Mouse (Mus musculus): Measurements from ENCODE around the gene Ly6g6e. TPM values are rescaled to one million over a fixed set of nuclear protein-coding genes. Genes with fewer than 3 reads are reported as not detected.

Gene Ly6g6e
- polyA plus RNA-seq, 1 experiment, result 1.3 TPM

DNA sequence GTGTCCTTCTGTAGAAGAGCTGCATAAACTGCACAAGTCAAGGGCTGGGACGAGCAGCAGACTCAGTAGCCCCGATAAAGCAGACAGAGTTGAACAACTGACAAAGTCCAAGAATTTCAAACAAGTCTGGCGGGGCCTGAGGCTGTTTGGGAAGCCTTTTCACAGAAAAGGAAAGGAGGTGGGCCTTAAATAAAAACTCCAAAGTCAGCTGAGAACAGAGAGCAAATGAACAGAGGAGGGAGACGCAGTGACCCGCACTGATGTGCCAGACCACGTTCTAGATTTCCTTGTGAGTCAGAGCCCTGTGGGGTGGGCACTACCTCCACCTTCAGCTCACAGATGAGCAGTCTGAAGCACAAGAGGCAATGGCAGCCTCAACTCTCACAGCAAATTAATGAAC lies 41.8 kb upstream of the Ly6g6e start:
- Histone ChIP-seq H3K4me1 (ENCODE audit: control insufficient read depth, insufficient read depth, low read length) (peaks cover 5% of the 10 kb centered on the region), H3K27ac (ENCODE audit: control insufficient read depth, insufficient read depth, low read depth, low read length, poor library complexity) (no peak overlapping the region), H3K4me3 (replicated peaks; ENCODE audit: control insufficient read depth, low read depth, low read length) (no peak overlapping the region)
- TF ChIP-seq CTCF (IDR thresholded peaks at IDR 0.05; ENCODE audit: control insufficient read depth, insufficient read depth, low read length) (no peak), POLR2A (IDR thresholded peaks at IDR 0.05; ENCODE audit: borderline replicate concordance, control insufficient read depth, low read depth, low read length) (no peak)
- WGBS, result 60% methylated on average over 6 of the region's 6 CpGs

DNA sequence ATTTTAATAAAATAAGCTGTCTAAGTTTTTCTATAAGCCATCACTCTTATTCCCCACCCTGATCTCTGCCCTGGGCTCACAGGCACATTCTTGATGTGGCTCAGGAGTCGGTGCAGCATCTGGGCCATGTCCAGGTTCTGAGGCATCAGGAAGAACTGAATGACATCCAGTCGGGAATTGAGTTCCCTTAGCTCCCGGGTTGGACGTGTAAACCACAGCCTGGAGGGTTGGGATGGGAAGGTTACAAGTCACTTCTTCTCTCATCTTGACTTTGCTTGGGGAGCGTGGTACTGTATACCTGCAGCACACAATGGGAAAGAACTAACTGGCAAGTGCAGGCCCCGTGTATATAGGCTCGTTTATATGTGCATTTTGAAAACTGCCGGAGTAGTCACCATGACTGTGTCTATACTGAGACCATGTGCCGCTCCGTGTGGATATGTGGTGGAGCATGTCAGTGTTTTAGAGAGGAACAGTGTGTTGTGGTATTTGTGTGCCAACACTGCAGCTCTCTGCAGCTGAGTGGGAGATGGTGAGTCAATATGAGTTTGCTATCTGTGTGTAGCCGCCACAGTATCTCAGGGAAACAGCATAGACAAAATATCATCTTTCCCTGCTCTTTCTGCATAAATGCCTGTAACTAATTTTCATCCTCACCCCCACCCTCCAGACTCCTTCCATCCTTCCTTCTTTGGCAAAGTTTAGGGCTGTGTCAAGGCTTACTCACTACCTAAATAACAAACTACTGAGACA lies 37.4 kb upstream of the Ly6g6e start:
- WGBS, result 85% methylated on average over 11 of the region's 11 CpGs
- Histone ChIP-seq H3K4me1 (ENCODE audit: control insufficient read depth, insufficient read depth, low read length) (no peaks in the 10 kb centered on the region), H3K4me3 (replicated peaks; ENCODE audit: control insufficient read depth, low read depth, low read length) (no peak overlapping the region), H3K27ac (ENCODE audit: control insufficient read depth, insufficient read depth, low read depth, low read length, poor library complexity) (no peak overlapping the region; the same call in 1 of the 2 replicates)
- TF ChIP-seq POLR2A (IDR thresholded peaks at IDR 0.05; ENCODE audit: borderline replicate concordance, control insufficient read depth, low read depth, low read length), result no peak

DNA sequence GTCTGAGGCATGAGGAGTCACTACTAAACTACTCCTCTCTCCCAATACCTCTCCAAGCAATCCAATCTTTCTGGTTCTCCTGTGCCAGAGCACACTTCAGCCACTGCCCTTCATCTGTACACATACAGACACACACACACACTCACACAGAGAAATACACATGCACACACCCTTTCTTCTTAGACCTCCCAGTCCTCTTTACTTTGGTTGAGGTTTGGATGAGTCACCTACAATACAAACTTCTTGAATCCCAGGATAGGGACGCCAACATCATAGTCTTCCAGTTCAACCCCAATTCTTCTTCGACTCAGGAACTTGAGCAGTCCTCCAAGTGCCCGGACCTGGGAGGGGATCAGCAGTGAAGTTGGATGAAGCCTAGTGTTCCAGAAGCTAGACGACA lies 32.9 kb upstream of the Ly6g6e start:
- peaks cover 3% of the 10 kb centered on the region; the same call in 1 of the 2 replicates for H3K4me1 ChIP-seq (ENCODE audit: control insufficient read depth, insufficient read depth, low read length)
- TF ChIP-seq POLR2A (IDR thresholded peaks at IDR 0.05; ENCODE audit: borderline replicate concordance, control insufficient read depth, low read depth, low read length) (no peak), CTCF (IDR thresholded peaks at IDR 0.05; ENCODE audit: control insufficient read depth, insufficient read depth, low read length) (no peak)
- 86% methylated on average over 4 of the region's 4 CpGs for WGBS

DNA sequence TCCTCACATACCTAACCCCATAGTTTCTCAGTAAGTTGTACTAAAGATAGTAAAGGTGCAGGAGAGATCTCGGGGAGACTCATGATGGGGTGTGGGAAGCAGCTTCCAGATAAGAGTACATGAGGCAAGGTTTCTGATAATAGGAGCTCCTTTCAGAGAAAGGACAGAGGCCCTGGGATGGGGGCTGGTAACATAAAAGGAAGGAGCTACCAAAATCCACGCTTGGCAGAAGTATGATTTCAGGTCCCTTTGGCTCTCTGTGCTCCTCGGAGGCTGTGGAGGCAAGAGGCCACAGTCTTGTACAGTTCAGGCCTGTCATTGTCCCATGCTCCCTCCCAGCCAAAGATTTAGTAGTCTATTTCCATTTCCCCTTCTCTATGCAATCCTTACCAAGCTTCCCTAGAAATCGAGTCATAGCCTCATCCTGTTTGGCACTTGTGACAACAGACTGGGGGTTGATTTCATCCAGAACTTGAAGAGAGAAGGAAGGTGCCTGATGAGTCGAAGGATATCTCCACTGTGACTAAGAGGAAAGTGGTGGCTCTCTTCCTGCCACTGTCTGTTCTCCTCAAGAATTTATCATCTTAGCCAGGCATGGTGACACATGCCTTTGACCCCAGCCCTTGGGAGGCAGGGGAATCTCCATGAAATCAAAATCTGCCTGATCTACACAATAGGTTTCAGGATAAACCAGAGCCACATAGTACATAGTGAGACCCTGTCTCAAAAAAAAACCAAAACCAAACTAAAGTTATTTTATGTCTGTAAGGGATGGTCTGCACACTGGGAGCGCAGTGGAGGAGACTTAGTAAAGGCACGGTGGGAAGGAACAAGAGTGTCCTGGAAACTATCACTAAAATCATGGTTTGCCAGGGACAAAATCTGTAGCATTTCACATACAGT lies 31.5 kb upstream of the Ly6g6e start:
- Histone ChIP-seq H3K4me3 (replicated peaks; ENCODE audit: control insufficient read depth, low read depth, low read length) (peak overlapping the region; percentile 65), H3K27ac (ENCODE audit: control insufficient read depth, insufficient read depth, low read depth, low read length, poor library complexity) (no peak overlapping the region), H3K4me1 (ENCODE audit: control insufficient read depth, insufficient read depth, low read length) (peaks cover 3% of the 10 kb centered on the region; the same call in 1 of the 2 replicates)
- WGBS, result 46% methylated on average over 7 of the region's 7 CpGs
- TF ChIP-seq CTCF (IDR thresholded peaks at IDR 0.05; ENCODE audit: control insufficient read depth, insufficient read depth, low read length), result no peak
- no peak for TF ChIP-seq POLR2A (IDR thresholded peaks at IDR 0.05; ENCODE audit: borderline replicate concordance, control insufficient read depth, low read depth, low read length)

More for the DNA sequence above, 32.9 kb upstream of the Ly6g6e start:
- Histone ChIP-seq H3K4me3 (replicated peaks; ENCODE audit: control insufficient read depth, low read depth, low read length) (no peak overlapping the region), H3K27ac (ENCODE audit: control insufficient read depth, insufficient read depth, low read depth, low read length, poor library complexity) (no peak overlapping the region)

DNA sequence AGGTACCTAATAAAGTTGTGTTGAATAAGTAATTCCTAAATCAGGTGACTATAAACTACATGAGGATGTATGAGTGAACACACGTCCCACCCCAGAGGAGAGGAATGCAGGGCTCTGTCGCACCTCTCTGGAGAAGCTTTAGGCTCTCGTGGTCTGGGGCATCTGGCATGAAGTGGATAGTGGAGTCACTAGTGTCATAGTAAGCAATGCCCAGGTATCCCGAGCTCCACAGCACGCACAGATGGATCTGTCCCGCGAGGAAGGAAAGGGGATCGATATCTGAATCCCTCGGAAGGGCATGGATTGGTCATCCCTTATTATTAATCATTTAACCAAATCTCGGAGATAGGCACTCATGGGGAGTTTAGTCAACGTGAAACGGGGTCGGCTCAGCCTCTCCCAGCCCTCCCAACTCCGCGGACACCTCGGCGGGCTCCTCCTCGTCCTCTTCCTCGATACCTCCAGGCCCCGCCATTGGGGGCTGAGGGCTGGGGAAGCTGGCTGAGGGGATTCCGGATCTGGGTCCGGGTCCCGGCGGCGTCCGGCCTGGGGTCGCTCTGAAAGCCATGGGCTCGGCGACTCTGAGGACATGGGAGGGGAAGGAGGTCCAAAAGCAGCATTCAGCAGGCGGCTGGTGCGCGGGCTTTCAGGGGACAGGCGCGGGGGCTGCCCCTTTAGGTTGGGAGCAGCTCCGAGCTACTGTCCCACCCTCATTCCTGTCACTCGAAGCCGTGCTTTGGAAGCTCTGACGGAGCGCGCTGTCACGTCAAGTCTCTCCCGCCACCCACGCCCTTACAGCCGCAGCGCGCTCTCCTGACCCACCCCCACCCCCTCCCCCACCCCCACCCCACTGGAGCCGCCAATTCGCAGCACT lies 30.7 kb upstream of the Ly6g6e start:
- peak overlapping the region; percentile 85 for H3K27ac ChIP-seq (ENCODE audit: control insufficient read depth, insufficient read depth, low read depth, low read length, poor library complexity)
- 2% methylated on average over 48 of the region's 48 CpGs for WGBS
- peaks cover 3% of the 10 kb centered on the region; the same call in 1 of the 2 replicates for H3K4me1 ChIP-seq (ENCODE audit: control insufficient read depth, insufficient read depth, low read length)
- TF ChIP-seq POLR2A (IDR thresholded peaks at IDR 0.05; ENCODE audit: borderline replicate concordance, control insufficient read depth, low read depth, low read length) (peak; percentile 65; the same call in 1 of the 2 replicates), CTCF (IDR thresholded peaks at IDR 0.05; ENCODE audit: control insufficient read depth, insufficient read depth, low read length) (no peak)
- H3K4me3 ChIP-seq (replicated peaks; ENCODE audit: control insufficient read depth, low read depth, low read length), result peak overlapping the region; percentile 65

DNA sequence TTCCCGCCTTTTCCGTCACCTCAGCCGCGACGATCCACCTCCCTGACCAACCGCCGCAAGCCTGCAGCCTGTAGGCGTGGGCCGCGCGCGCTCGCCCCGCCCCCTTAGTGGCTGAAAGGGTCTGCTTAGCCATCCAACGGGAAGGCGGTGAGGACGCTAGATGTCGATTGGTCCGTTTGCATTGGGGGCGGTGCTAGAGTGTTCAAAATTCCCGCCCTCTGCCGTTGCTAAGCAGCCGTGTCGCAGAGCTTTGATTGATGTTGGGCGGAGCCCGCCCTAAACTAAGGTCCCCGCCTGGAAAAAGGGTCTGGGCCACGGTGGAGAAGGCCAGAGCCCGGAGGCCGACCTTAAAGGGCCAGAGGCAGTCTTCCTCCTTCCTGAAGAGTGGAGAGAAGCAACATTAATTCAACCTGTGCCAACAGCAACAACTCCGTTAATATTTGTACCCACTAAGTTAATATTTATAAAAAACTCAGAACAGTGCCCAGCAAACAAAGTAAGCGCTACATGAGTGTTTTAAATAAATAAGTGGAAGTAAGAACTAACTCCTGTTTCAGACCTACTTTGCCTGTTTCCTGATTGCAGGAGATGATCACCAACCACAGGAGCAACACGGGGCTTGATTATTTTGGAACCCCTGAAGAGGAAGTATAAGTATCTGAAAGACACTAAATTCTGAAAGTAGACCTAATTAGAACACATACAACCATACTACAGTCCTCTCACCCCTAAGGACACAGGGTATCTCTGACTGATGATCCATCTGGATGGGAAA lies 29.8 kb upstream of the Ly6g6e start, which contains the start of gene Msh5:
Gene Msh5, minus strand, starts transcription at position 65 of the 775 bp plus-strand sequence.
- WGBS, result under 1% methylated on average over 33 of the region's 33 CpGs
- TF ChIP-seq POLR2A (IDR thresholded peaks at IDR 0.05; ENCODE audit: borderline replicate concordance, control insufficient read depth, low read depth, low read length) (peak; percentile 43; the same call in 1 of the 2 replicates), CTCF (IDR thresholded peaks at IDR 0.05; ENCODE audit: control insufficient read depth, insufficient read depth, low read length) (no peak)
- Histone ChIP-seq H3K27ac (ENCODE audit: control insufficient read depth, insufficient read depth, low read depth, low read length, poor library complexity) (peak within 1 kb of the TSS; percentile 87), H3K4me3 (replicated peaks; ENCODE audit: control insufficient read depth, low read depth, low read length) (peak within 1 kb of the TSS; percentile 65), H3K4me1 (ENCODE audit: control insufficient read depth, insufficient read depth, low read length) (peaks cover 3% of the 10 kb centered on the region; the same call in 1 of the 2 replicates)

DNA sequence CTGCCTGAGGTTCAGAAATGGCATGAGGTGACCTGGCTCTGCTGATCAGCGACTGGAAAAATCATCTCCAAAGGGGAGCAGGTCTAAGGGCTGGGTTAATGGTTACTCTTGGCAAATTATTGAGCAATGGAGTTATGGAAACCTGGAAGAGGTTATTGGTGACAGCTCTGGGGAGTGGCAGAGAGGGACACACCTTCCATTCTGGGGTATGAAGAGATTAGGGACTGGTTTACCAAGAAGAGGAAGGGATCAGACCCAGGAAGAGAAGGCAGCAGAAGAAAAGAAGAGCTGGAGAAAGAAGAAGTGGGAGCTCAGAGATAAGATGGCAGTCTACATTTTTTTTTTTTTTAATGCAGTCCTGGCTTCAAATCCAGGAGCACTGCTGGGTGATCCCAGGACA lies 29.0 kb upstream of the Ly6g6e start:
- no peak overlapping the region for H3K4me3 ChIP-seq (replicated peaks; ENCODE audit: control insufficient read depth, low read depth, low read length)
- no peak for TF ChIP-seq CTCF (IDR thresholded peaks at IDR 0.05; ENCODE audit: control insufficient read depth, insufficient read depth, low read length)
- TF ChIP-seq POLR2A (IDR thresholded peaks at IDR 0.05; ENCODE audit: borderline replicate concordance, control insufficient read depth, low read depth, low read length), result no peak
- H3K4me1 ChIP-seq (ENCODE audit: control insufficient read depth, insufficient read depth, low read length), result peaks cover 5% of the 10 kb centered on the region; the same call in 1 of the 2 replicates
- 9% methylated on average over 1 of the region's 1 CpGs for WGBS
- H3K27ac ChIP-seq (ENCODE audit: control insufficient read depth, insufficient read depth, low read depth, low read length, poor library complexity), result peak overlapping the region; percentile 87

Data from bone marrow, adult 2 months (tissue).